Mouse (Mus musculus): ENCODE measurements around the gene Myef2.

GRCm38 (mm10) chr2:125088757-125089156 is 34.7 kb downstream of the Myef2 start:
- no peak for TF ChIP-seq CTCF (IDR thresholded peaks at IDR 0.05; ENCODE audit: borderline replicate concordance, control insufficient read depth, extremely low read depth, insufficient read depth, low read length, poor library complexity)
- TF ChIP-seq POLR2A (IDR thresholded peaks at IDR 0.05; ENCODE audit: control insufficient read depth, extremely low read depth, insufficient read depth, low read length, poor library complexity): no peak

All from thymus, adult 2 months (tissue).